Mouse (Mus musculus): ENCODE data around the gene Gm45753.

DNA sequence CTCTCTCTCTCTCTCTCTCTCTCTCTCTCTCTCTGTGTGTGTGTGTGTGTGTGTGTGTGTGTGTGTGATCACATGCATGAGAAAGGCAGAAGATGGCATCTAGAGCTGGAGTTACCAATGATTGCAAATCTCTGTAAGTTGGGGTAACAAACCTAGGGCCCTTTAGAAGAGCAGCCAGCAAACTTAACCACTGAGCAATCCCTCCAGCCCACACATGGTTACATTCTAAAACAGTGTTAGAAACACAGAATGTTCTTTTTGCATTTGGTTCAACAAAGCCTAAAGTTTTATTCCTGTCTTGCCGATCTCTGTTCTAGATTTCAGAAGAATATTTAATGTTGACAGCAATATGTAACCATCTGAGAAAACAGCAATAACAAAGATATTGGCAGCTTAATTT is 54.7 kb downstream of the Gm45753 start:
- no peak for TF ChIP-seq CTCF (IDR thresholded peaks at IDR 0.05; ENCODE audit: low read depth)
- TF ChIP-seq EP300 (IDR thresholded peaks at IDR 0.05; ENCODE audit: low read depth): no peak
